Mouse (Mus musculus) splenic B cell, adult 2 months (primary cell): ENCODE measurements around the gene Akr1d1.

Experiments used
- DNase-seq: peaks from one replicate; pipeline ENCODE4 v3.0.0-alpha.2; 2011; ENCODE audit warnings: low read depth, low spot score
- H3K27me3 ChIP-seq: 2 replicates; pipeline ENCODE4 v1.6.1; 2012; ENCODE audit warnings: mild to moderate bottlenecking, low read length, moderate library complexity, mixed read lengths; ENCODE audit not compliant: control insufficient read depth, poor library complexity, insufficient read depth, severe bottlenecking
- H3K36me3 ChIP-seq: 2 replicates; pipeline ENCODE4 v1.6.1; 2012; ENCODE audit warnings: mild to moderate bottlenecking, low read length, moderate library complexity, mixed read lengths; ENCODE audit not compliant: control insufficient read depth, poor library complexity, insufficient read depth, severe bottlenecking

The Akr1d1 gene

GRCm38 (mm10) chr6:37617431-37618011 lies 87.5 kb downstream of the Akr1d1 start:
- Histone ChIP-seq H3K36me3 (no peaks in the 10 kb centered on the region), H3K27me3 (no peaks in the 10 kb centered on the region)
- DNase-seq: peak; percentile 86
